Mouse (Mus musculus) G1E-ER4 (cell line): Measurements from ENCODE around the gene Vmn1r126. TPM values are rescaled to one million over a fixed set of nuclear protein-coding genes. Genes with fewer than 3 reads are reported as not detected.
"Not testable (repeated sequence)": the region's sequence is repeated elsewhere in the genome, so short reads cannot be mapped to it uniquely, and the experiment has no call there.

Source experiments
- GATA1 ChIP-seq: IDR thresholded peaks from one replicate; pipeline ENCODE4 v1.8.0; 2012; ENCODE audit warnings: low read length, inconsistent platforms
- polyA plus RNA-seq: library from polyadenylated mRNA; stranded (reverse); fragments of >175 nt; gene quantifications from 2 replicates; pipeline ENCODE4 v1.2.3, GENCODE M21; 2012

Gene Vmn1r126
- not detected in 2 replicates for polyA plus RNA-seq

DNA sequence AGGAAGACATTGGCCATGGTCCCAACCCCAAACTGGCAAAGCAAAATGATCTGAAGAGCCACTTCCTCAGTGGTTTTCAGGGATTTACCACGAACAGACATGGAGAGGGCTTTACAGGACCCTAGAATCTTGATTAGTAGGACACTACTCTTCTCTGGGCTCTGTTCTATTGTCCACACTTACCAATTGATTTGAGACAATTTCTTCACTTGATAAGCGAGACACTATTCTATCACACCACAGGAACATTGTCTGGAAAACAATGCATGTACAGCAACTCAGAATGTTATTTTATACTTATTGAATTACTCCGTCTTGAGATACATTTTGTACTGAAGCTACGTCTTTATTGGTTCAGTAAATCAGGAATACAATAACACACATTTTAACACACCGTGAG is at the start of gene Vmn1r126:
Gene Vmn1r126, minus strand, starts transcription at position 101 of the 400 bp plus-strand sequence.
- TF ChIP-seq GATA1: not testable (repeated sequence)

GRCm38 (mm10) chr7:21349073-21349472 is 47.8 kb upstream of the Vmn1r126 start, which contains the start of gene Vmn1r128:
TSS of gene Vmn1r128 (plus strand) at chr7:21349373.
- TF ChIP-seq GATA1: not testable (repeated sequence)

GRCm38 (mm10) chr7:21319761-21320160 is 18.5 kb upstream of the Vmn1r126 start, which contains the start of gene Vmn1r127:
TSS of gene Vmn1r127 (minus strand) at chr7:21319861.
- TF ChIP-seq GATA1: not testable (repeated sequence)

GRCm38 (mm10) chr7:21271879-21272278 is 29.4 kb downstream of the Vmn1r126 start, which contains the start of gene Vmn1r125:
TSS of gene Vmn1r125 (plus strand) at chr7:21272179.
- not testable (repeated sequence) for TF ChIP-seq GATA1

DNA sequence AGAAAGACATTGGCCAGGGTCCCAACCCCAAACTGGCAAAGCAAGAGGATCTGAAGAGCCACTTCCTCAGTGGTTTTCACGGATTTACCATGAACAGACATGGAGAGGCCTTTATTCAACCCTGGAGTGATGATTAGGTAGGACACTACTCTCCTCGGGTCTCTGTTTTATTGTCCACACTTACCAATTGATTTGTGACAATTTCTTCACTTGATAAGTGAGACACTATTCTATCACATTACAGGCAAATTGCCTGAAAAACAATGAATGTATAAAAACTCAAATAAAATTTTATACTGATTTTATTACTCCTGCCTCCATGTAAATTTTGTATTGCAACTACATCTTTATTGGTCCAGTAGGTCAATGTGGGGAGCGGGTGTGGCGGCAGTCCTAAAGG is 40.8 kb downstream of the Vmn1r126 start, which contains the start of gene Vmn1r124:
Gene Vmn1r124, minus strand, starts transcription at position 101 of the 400 bp plus-strand sequence.
- not testable (repeated sequence) for TF ChIP-seq GATA1

Other genes starting within 250 kb of the Vmn1r126 start
- gene Vmn1r120, start 247.7 kb downstream of the Vmn1r126 start, polyA plus RNA-seq: not detected in 2 replicates
- gene Vmn1r121, start 203.0 kb downstream of the Vmn1r126 start, polyA plus RNA-seq: not detected in 2 replicates
- gene Vmn1r122, start 167.3 kb downstream of the Vmn1r126 start, polyA plus RNA-seq: not detected in 2 replicates
- gene Vmn1r123, start 139.3 kb downstream of the Vmn1r126 start, polyA plus RNA-seq: not detected in 2 replicates
- gene Gm5157, start 111.0 kb downstream of the Vmn1r126 start, polyA plus RNA-seq: not detected in 2 replicates
- gene Vmn1r124, start 40.9 kb downstream of the Vmn1r126 start, polyA plus RNA-seq: not detected in 2 replicates
- not detected in 2 replicates for gene Vmn1r125, start 29.3 kb downstream of the Vmn1r126 start, polyA plus RNA-seq
- gene Vmn1r127, start 18.4 kb upstream of the Vmn1r126 start, polyA plus RNA-seq: not detected in 2 replicates
- not detected in 2 replicates for gene Vmn1r128, start 47.9 kb upstream of the Vmn1r126 start, polyA plus RNA-seq
- gene Vmn1r129, start 59.8 kb upstream of the Vmn1r126 start, polyA plus RNA-seq: not detected in 2 replicates
- gene Gm6882, start 131.3 kb upstream of the Vmn1r126 start, polyA plus RNA-seq: not detected in 2 replicates
- not detected in 2 replicates for gene Vmn1r130, start 210.3 kb upstream of the Vmn1r126 start, polyA plus RNA-seq
- not detected in 2 replicates for gene Vmn1r131, start 244.6 kb upstream of the Vmn1r126 start, polyA plus RNA-seq